Mouse (Mus musculus): Measurements from ENCODE around the gene E130114P18Rik. TPM values are rescaled to one million over a fixed set of nuclear protein-coding genes. Genes with fewer than 3 reads are reported as not detected.
A peak's percentile ranks its signal among the peaks of the same experiment; 100 is the strongest.

The E130114P18Rik gene
- total and polyA plus RNA-seq, 2 experiments = not detected

DNA sequence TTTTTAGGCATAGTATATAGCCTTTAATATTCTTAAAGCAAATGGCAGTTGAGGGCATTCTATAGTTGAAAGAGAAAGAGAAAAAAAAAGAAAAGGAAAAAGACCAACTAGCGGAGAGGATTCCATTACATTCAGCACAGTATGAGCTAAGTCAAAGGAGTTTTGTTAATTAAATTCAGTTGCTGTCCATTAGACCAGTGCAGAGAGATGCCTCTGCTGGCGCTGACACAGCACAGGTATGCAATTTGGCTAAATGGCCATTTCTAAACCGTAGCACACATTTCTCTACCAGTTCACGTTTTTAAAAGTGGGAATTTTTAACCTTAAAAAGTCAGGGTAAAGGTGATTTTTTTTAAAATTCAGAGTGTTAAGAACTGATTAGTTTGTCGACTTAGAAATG, 26.8 kb upstream of the E130114P18Rik start:
- Histone ChIP-seq H3K4me3 (ENCODE audit: insufficient read depth, low read depth, low read length) (no peak overlapping the region), H3K9ac (ENCODE audit: low read depth, low read length) (no peak overlapping the region), H3K27me3 (ENCODE audit: control insufficient read depth, insufficient read depth, low read length) (no peaks in the 10 kb centered on the region), H3K4me1 (ENCODE audit: control insufficient read depth, insufficient read depth, low read length) (peaks cover 33% of the 10 kb centered on the region), H3K36me3 (ENCODE audit: control insufficient read depth, insufficient read depth, low read length) (peaks cover 6% of the 10 kb centered on the region; the same call in 1 of the 2 replicates), H3K79me2 (ENCODE audit: control insufficient read depth, insufficient read depth, low read length) (peaks cover 18% of the 10 kb centered on the region), H3K27ac (replicated peaks; ENCODE audit: insufficient read depth, low read depth, low read length) (no peak overlapping the region)
- DNase-seq (ENCODE audit: extremely low read depth, low read depth, low spot score) = no peak
- WGBS = 78% methylated on average over 5 of the region's 5 CpGs
- TF ChIP-seq POLR2A (IDR thresholded peaks at IDR 0.05; ENCODE audit: extremely low read depth, insufficient read depth, low read length) (no peak), CTCF (IDR thresholded peaks at IDR 0.05; ENCODE audit: low read depth, low read length) (no peak)

DNA sequence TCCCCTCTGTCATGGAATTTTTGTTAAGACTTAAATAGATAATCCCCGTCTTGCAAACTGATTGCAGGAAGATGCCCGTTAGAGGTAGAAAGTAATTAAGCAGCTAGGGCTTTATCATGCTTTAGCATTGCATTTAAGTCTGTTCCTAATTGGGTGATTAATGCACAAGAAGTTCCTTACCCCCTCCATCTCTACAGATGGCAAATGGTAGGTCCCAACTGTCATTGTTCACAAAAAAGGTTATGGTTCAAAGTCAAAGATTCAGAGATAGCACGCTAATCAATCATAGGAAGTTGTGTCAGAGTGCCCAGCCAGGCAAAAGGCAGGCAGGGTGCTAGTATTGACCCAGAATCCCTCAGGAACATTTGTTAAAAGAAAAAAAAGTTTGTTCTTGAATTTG, 25.9 kb upstream of the E130114P18Rik start:
- peak; percentile 94 for DNase-seq (ENCODE audit: extremely low read depth, low read depth, low spot score)
- Histone ChIP-seq H3K27ac (replicated peaks; ENCODE audit: insufficient read depth, low read depth, low read length) (peak overlapping the region; percentile 71), H3K9ac (ENCODE audit: low read depth, low read length) (no peak overlapping the region), H3K27me3 (ENCODE audit: control insufficient read depth, insufficient read depth, low read length) (no peaks in the 10 kb centered on the region), H3K4me1 (ENCODE audit: control insufficient read depth, insufficient read depth, low read length) (peaks cover 26% of the 10 kb centered on the region), H3K36me3 (ENCODE audit: control insufficient read depth, insufficient read depth, low read length) (peaks cover 7% of the 10 kb centered on the region; the same call in 1 of the 2 replicates), H3K4me3 (ENCODE audit: insufficient read depth, low read depth, low read length) (no peak overlapping the region), H3K79me2 (ENCODE audit: control insufficient read depth, insufficient read depth, low read length) (peaks cover 18% of the 10 kb centered on the region)
- TF ChIP-seq POLR2A (IDR thresholded peaks at IDR 0.05; ENCODE audit: extremely low read depth, insufficient read depth, low read length) (no peak), CTCF (IDR thresholded peaks at IDR 0.05; ENCODE audit: low read depth, low read length) (no peak)
- WGBS = 36% methylated on average over 3 of the region's 3 CpGs

DNA sequence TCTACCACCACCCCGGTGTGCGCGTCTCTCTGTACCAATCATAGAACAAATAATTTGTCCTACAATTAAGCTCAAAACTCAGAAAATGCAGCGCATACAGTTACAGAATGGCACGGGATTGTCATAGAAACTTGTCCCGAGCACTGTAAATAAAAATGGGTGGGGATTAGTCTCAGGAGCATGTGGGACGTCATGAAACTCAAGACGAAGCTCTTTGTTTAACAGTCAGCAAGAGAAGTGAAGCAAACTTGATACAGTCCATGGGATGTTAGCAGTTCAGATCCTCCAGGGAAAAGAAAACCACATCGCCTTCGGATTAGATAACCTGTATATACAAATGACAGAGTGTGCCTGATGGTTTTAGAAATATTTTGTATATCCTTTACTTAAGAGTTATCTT, 18.6 kb upstream of the E130114P18Rik start:
- Histone ChIP-seq H3K36me3 (ENCODE audit: control insufficient read depth, insufficient read depth, low read length) (peaks cover 11% of the 10 kb centered on the region), H3K27ac (replicated peaks; ENCODE audit: insufficient read depth, low read depth, low read length) (no peak overlapping the region), H3K9ac (ENCODE audit: low read depth, low read length) (no peak overlapping the region), H3K4me3 (ENCODE audit: insufficient read depth, low read depth, low read length) (no peak overlapping the region), H3K4me1 (ENCODE audit: control insufficient read depth, insufficient read depth, low read length) (peaks cover 8% of the 10 kb centered on the region; the same call in 1 of the 2 replicates), H3K27me3 (ENCODE audit: control insufficient read depth, insufficient read depth, low read length) (no peaks in the 10 kb centered on the region), H3K79me2 (ENCODE audit: control insufficient read depth, insufficient read depth, low read length) (peaks cover 38% of the 10 kb centered on the region; the same call in 1 of the 2 replicates)
- no peak for DNase-seq (ENCODE audit: extremely low read depth, low read depth, low spot score)
- TF ChIP-seq CTCF (IDR thresholded peaks at IDR 0.05; ENCODE audit: low read depth, low read length) (no peak), POLR2A (IDR thresholded peaks at IDR 0.05; ENCODE audit: extremely low read depth, insufficient read depth, low read length) (no peak)
- WGBS = 77% methylated on average over 10 of the region's 10 CpGs

DNA sequence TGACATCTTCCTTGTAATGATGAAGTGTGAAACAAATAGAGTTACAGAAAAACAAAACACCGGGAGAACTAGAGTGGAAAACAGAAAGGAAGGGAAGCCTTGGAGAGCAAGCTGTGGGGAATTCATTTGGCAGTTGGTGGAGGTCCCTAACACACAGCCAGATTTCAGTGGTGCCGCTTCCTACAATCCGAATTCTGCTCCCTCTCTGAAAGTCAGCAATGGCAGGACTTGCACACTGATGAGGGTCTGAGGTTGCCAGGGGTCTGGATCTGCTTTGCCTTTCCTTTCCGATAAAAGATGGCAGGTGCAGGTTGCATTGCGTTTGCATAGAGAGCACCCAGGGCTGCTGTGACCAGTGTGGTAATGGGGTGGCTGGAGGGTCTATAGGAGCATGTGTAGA, 18.1 kb upstream of the E130114P18Rik start:
- no peak for TF ChIP-seq CTCF (IDR thresholded peaks at IDR 0.05; ENCODE audit: low read depth, low read length)
- TF ChIP-seq POLR2A (IDR thresholded peaks at IDR 0.05; ENCODE audit: extremely low read depth, insufficient read depth, low read length) = no peak
- DNase-seq (ENCODE audit: extremely low read depth, low read depth, low spot score) = no peak
- Histone ChIP-seq H3K4me1 (ENCODE audit: control insufficient read depth, insufficient read depth, low read length) (peaks cover 8% of the 10 kb centered on the region; the same call in 1 of the 2 replicates), H3K9ac (ENCODE audit: low read depth, low read length) (no peak overlapping the region), H3K27ac (replicated peaks; ENCODE audit: insufficient read depth, low read depth, low read length) (no peak overlapping the region), H3K4me3 (ENCODE audit: insufficient read depth, low read depth, low read length) (no peak overlapping the region), H3K27me3 (ENCODE audit: control insufficient read depth, insufficient read depth, low read length) (no peaks in the 10 kb centered on the region), H3K36me3 (ENCODE audit: control insufficient read depth, insufficient read depth, low read length) (peaks cover 11% of the 10 kb centered on the region), H3K79me2 (ENCODE audit: control insufficient read depth, insufficient read depth, low read length) (peaks cover 38% of the 10 kb centered on the region; the same call in 1 of the 2 replicates)
- 85% methylated on average over 5 of the region's 5 CpGs for WGBS

DNA sequence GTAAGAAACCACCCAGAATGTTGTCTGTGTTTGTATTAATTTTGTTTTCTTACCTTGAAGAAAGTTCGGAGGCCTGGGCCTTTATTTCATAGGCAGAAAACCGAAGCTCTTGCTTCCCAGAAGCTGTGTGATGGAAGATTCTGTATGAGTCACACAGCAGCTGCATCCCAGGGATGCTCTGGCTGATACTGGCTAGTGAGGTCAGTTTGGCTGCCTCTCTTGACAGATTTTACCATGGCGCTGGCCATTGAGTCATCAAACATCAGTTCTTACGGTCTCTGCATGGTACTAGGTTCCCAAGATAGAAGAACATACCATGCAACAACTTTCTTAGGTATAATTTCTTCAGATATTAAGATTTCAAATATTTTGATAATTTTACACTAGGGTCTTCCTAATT, 17.0 kb upstream of the E130114P18Rik start:
- H3K36me3 ChIP-seq (ENCODE audit: control insufficient read depth, insufficient read depth, low read length) = peaks cover 15% of the 10 kb centered on the region
- no peak overlapping the region for H3K4me3 ChIP-seq (ENCODE audit: insufficient read depth, low read depth, low read length)
- H3K27ac ChIP-seq (replicated peaks; ENCODE audit: insufficient read depth, low read depth, low read length) = no peak overlapping the region
- H3K4me1 ChIP-seq (ENCODE audit: control insufficient read depth, insufficient read depth, low read length) = peaks cover 11% of the 10 kb centered on the region; the same call in 1 of the 2 replicates
- TF ChIP-seq CTCF (IDR thresholded peaks at IDR 0.05; ENCODE audit: low read depth, low read length) (no peak), POLR2A (IDR thresholded peaks at IDR 0.05; ENCODE audit: extremely low read depth, insufficient read depth, low read length) (no peak)
- no peak overlapping the region for H3K9ac ChIP-seq (ENCODE audit: low read depth, low read length)
- no peak for DNase-seq (ENCODE audit: extremely low read depth, low read depth, low spot score)
- peaks cover 38% of the 10 kb centered on the region; the same call in 1 of the 2 replicates for H3K79me2 ChIP-seq (ENCODE audit: control insufficient read depth, insufficient read depth, low read length)
- 87% methylated on average over 4 of the region's 4 CpGs for WGBS
- no peaks in the 10 kb centered on the region for H3K27me3 ChIP-seq (ENCODE audit: control insufficient read depth, insufficient read depth, low read length)

DNA sequence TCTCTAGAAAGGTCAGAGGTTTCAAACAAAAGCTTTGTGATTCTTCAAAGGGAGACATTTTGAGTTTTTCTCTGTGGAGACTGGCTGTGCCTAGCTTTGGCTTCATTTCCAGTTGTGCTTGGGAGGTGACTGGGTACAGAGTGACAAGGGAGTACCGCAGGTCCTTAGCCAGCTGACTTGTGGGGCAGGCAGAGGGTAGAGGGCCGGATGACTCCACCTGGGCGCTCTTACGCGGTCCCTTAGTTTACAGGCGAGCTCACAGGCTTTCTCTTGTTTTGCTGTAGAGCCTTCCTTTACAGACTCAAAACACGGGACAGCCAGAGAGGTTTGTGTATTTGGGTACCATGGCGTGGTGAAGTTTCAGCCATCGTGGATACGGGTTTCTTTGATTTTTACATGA, 16.1 kb upstream of the E130114P18Rik start:
- no peak overlapping the region for H3K9ac ChIP-seq (ENCODE audit: low read depth, low read length)
- H3K27ac ChIP-seq (replicated peaks; ENCODE audit: insufficient read depth, low read depth, low read length) = 0 out of 2 replicates have a peak overlapping the region, but pooled peaks have one; percentile 2
- peaks cover 11% of the 10 kb centered on the region; the same call in 1 of the 2 replicates for H3K4me1 ChIP-seq (ENCODE audit: control insufficient read depth, insufficient read depth, low read length)
- peaks cover 37% of the 10 kb centered on the region; the same call in 1 of the 2 replicates for H3K79me2 ChIP-seq (ENCODE audit: control insufficient read depth, insufficient read depth, low read length)
- peaks cover 18% of the 10 kb centered on the region for H3K36me3 ChIP-seq (ENCODE audit: control insufficient read depth, insufficient read depth, low read length)
- no peak overlapping the region for H3K4me3 ChIP-seq (ENCODE audit: insufficient read depth, low read depth, low read length)
- TF ChIP-seq POLR2A (IDR thresholded peaks at IDR 0.05; ENCODE audit: extremely low read depth, insufficient read depth, low read length) = no peak
- no peak for TF ChIP-seq CTCF (IDR thresholded peaks at IDR 0.05; ENCODE audit: low read depth, low read length)
- DNase-seq (ENCODE audit: extremely low read depth, low read depth, low spot score) = peak; percentile 56
- 73% methylated on average over 10 of the region's 10 CpGs for WGBS
- no peaks in the 10 kb centered on the region for H3K27me3 ChIP-seq (ENCODE audit: control insufficient read depth, insufficient read depth, low read length)
